Mouse (Mus musculus) liver, embryonic 13.5 days (tissue): ENCODE results near the gene Ndufv2. TPM values are rescaled to one million over a fixed set of nuclear protein-coding genes. Genes with fewer than 3 reads are reported as not detected.
"Not testable (repeated sequence)": the region's sequence is repeated elsewhere in the genome, so short reads cannot be mapped to it uniquely, and the experiment has no call there.

Experiments used
- ATAC-seq: fragments of 200-750 bp; cut with Nextera tagmentation; 2 replicates; pipeline ENCODE4 v1.8.0; 2017; ENCODE audit warnings: low read depth, mild to moderate bottlenecking, moderate number of reproducible peaks, moderate library complexity
- DNase-seq: peaks from one replicate; pipeline ENCODE4 v3.0.0; 2022
- H3K27ac ChIP-seq: fragments of 300-500 bp; sonication (generic); 2 replicates; pipeline ENCODE4 v1.5.1; 2015; ENCODE audit warnings: moderate library complexity, mild to moderate bottlenecking, inconsistent platforms
- H3K27me3 ChIP-seq: fragments of 300-500 bp; sonication (generic); 2 replicates; pipeline ENCODE4 v1.6.1; 2015; ENCODE audit warnings: mild to moderate bottlenecking, inconsistent platforms
- H3K36me3 ChIP-seq: fragments of 300-500 bp; sonication (generic); 2 replicates; pipeline ENCODE4 v1.6.1; 2015; ENCODE audit warnings: mild to moderate bottlenecking, inconsistent platforms
- H3K4me1 ChIP-seq: fragments of 300-500 bp; sonication (generic); replicated peaks from 2 replicates; pipeline ENCODE4 v1.6.1; 2015; ENCODE audit warnings: inconsistent platforms
- H3K4me2 ChIP-seq: fragments of 300-500 bp; sonication (generic); 2 replicates; pipeline ENCODE4 v1.6.1; 2015; ENCODE audit warnings: inconsistent platforms, mild to moderate bottlenecking, moderate library complexity
- H3K4me3 ChIP-seq: fragments of 300-500 bp; sonication (generic); replicated peaks from 2 replicates; pipeline ENCODE4 v1.5.1; 2015; ENCODE audit warnings: mild to moderate bottlenecking, inconsistent platforms
- H3K9ac ChIP-seq: fragments of 300-500 bp; sonication (generic); 2 replicates; pipeline ENCODE4 v1.6.1; 2015; ENCODE audit warnings: mild to moderate bottlenecking, inconsistent platforms
- H3K9me3 ChIP-seq: fragments of 300-500 bp; sonication (generic); replicated peaks from 2 replicates; pipeline ENCODE4 v1.6.1; 2016; ENCODE audit warnings: inconsistent platforms
- WGBS: fragments of 180-500 bp; shearing (Covaris S2); methylation state at CpG from one replicate; pipeline ENCODE4 v1.1.7; 2015; ENCODE audit not compliant: insufficient replicate concordance; 5-methylcytosine and 5-hydroxymethylcytosine counted together
- polyA plus RNA-seq: library from polyadenylated mRNA; unstranded; fragments of >200 nt; fragmentation: Nextera tagmentation; extraction: Ambion mirVana; gene quantifications from 2 replicates; pipeline ENCODE4 v1.2.1, GENCODE M21; 2015

The Ndufv2 gene
- polyA plus RNA-seq, 1 experiment from 2014 or later: 246 TPM

- ATAC-seq: no peak
- 69% methylated on average over 4 of the region's 4 CpGs for WGBS
- DNase-seq: no peak
- Histone ChIP-seq H3K27ac (no peak overlapping the region), H3K9me3 (no peaks in the 10 kb centered on the region), H3K36me3 (no peaks in the 10 kb centered on the region), H3K9ac (no peak overlapping the region), H3K4me2 (no peak overlapping the region), H3K4me3 (no peak overlapping the region), H3K27me3 (no peaks in the 10 kb centered on the region), H3K4me1 (0 out of 2 replicates have a peak, but pooled peaks cover 5% of the 10 kb centered on the region)
Measured at GRCm38 (mm10) chr17:66048795-66049194, 52.6 kb downstream of the Ndufv2 start.

GRCm38 (mm10) chr17:66048199-66048598 is 53.2 kb downstream of the Ndufv2 start:
- ATAC-seq: no peak
- no peaks in the 10 kb centered on the region for H3K9me3 ChIP-seq
- WGBS: 53% methylated on average over 5 of the region's 5 CpGs

GRCm38 (mm10) chr17:66043679-66044078 is 57.7 kb downstream of the Ndufv2 start:
- H3K9me3 ChIP-seq, H3K27ac ChIP-seq, H3K4me3 ChIP-seq, H3K4me2 ChIP-seq, H3K27me3 ChIP-seq, H3K9ac ChIP-seq, DNase-seq, ATAC-seq, H3K36me3 ChIP-seq, H3K4me1 ChIP-seq: not testable (repeated sequence)
- WGBS: 65% methylated on average over 4 of the region's 4 CpGs

More at GRCm38 (mm10) chr17:66048199-66048598, 53.2 kb downstream of the Ndufv2 start:
- no peak overlapping the region for H3K4me2 ChIP-seq
- H3K27me3 ChIP-seq: no peaks in the 10 kb centered on the region
- no peak overlapping the region for H3K9ac ChIP-seq
- no peaks in the 10 kb centered on the region for H3K36me3 ChIP-seq
- H3K4me1 ChIP-seq: 0 out of 2 replicates have a peak, but pooled peaks cover 5% of the 10 kb centered on the region
- no peak for DNase-seq
- H3K4me3 ChIP-seq: no peak overlapping the region
- H3K27ac ChIP-seq: no peak overlapping the region

GRCm38 (mm10) chr17:66041020-66041419 is 60.3 kb downstream of the Ndufv2 start:
- Histone ChIP-seq H3K9ac (no peak overlapping the region), H3K4me3 (no peak overlapping the region), H3K27me3 (no peaks in the 10 kb centered on the region), H3K4me2 (no peak overlapping the region), H3K4me1 (no peaks in the 10 kb centered on the region), H3K27ac (no peak overlapping the region), H3K9me3 (no peaks in the 10 kb centered on the region), H3K36me3 (no peaks in the 10 kb centered on the region)
- DNase-seq (no peak), ATAC-seq (no peak)
- WGBS: 81% methylated on average over 5 of the region's 5 CpGs

- no peaks in the 10 kb centered on the region for H3K27me3 ChIP-seq
- H3K27ac ChIP-seq: no peak overlapping the region
- ATAC-seq (no peak), DNase-seq (no peak)
- H3K9me3 ChIP-seq: no peaks in the 10 kb centered on the region
- WGBS: 80% methylated on average over 5 of the region's 5 CpGs
- no peaks in the 10 kb centered on the region for H3K4me1 ChIP-seq
- H3K4me3 ChIP-seq: no peak overlapping the region
- 0 out of 2 replicates have a peak, but pooled peaks cover 2% of the 10 kb centered on the region for H3K36me3 ChIP-seq
- H3K4me2 ChIP-seq: no peak overlapping the region
- no peak overlapping the region for H3K9ac ChIP-seq
Measured at GRCm38 (mm10) chr17:66033239-66033638, 68.1 kb downstream of the Ndufv2 start.

GRCm38 (mm10) chr17:66031991-66032390 is 69.4 kb downstream of the Ndufv2 start:
- 68% methylated on average over 5 of the region's 5 CpGs for WGBS
- H3K4me2 ChIP-seq: no peak overlapping the region

More at GRCm38 (mm10) chr17:66031991-66032390, 69.4 kb downstream of the Ndufv2 start:
- DNase-seq (no peak), ATAC-seq (no peak)
- Histone ChIP-seq H3K36me3 (0 out of 2 replicates have a peak, but pooled peaks cover 6% of the 10 kb centered on the region), H3K4me3 (no peak overlapping the region), H3K9ac (no peak overlapping the region), H3K9me3 (no peaks in the 10 kb centered on the region), H3K27me3 (no peaks in the 10 kb centered on the region), H3K4me1 (no peaks in the 10 kb centered on the region), H3K27ac (no peak overlapping the region)

Other genes with a start within 250 kb of the Ndufv2 start
- 47.2 and 53.3 TPM in 2 replicates for gene Ralbp1, start 215.8 kb downstream of the Ndufv2 start, polyA plus RNA-seq
- 16.2 and 20.3 TPM in 2 replicates for gene Twsg1, start 150.3 kb downstream of the Ndufv2 start, polyA plus RNA-seq
- gene Ankrd12, start 24.5 kb downstream of the Ndufv2 start, polyA plus RNA-seq: 6.1 and 8.3 TPM in 2 replicates
- gene Washc1, start 10.0 kb upstream of the Ndufv2 start, polyA plus RNA-seq: 18.6 and 19.0 TPM in 2 replicates
- gene Ddx11, start 22.0 kb upstream of the Ndufv2 start, polyA plus RNA-seq: 8.6 and 9.9 TPM in 2 replicates